Mouse (Mus musculus): Measurements from ENCODE around the gene Eif1. TPM values are rescaled to one million over a fixed set of nuclear protein-coding genes. Genes with fewer than 3 reads are reported as not detected.
"Not testable (repeated sequence)": the region's sequence is repeated elsewhere in the genome, so short reads cannot be mapped to it uniquely, and the experiment has no call there.

The Eif1 gene
- polyA plus RNA-seq, 1 experiment, result 131 TPM

GRCm38 (mm10) chr11:100360175-100360574 is 40.5 kb downstream of the Eif1 start:
- 66% methylated on average over 6 of the region's 6 CpGs for WGBS
- Histone ChIP-seq H3K4me3 (replicated peaks; ENCODE audit: extremely low read depth, low read depth, low read length) (no peak overlapping the region), H3K4me1 (ENCODE audit: control insufficient read depth, insufficient read depth, low read length) (no peaks in the 10 kb centered on the region)
- TF ChIP-seq CTCF (IDR thresholded peaks at IDR 0.05; ENCODE audit: insufficient read depth, low read length) (no peak), POLR2A (IDR thresholded peaks at IDR 0.05; ENCODE audit: borderline replicate concordance, extremely low read depth, low read depth, low read length) (no peak)
- no peak for DNase-seq

GRCm38 (mm10) chr11:100361059-100361458 is 41.4 kb downstream of the Eif1 start:
- not testable (repeated sequence) for H3K4me3 ChIP-seq (replicated peaks; ENCODE audit: extremely low read depth, low read depth, low read length); DNase-seq; H3K4me1 ChIP-seq (ENCODE audit: control insufficient read depth, insufficient read depth, low read length)
- WGBS, result 33% methylated on average over 1 of the region's 13 CpGs

- peak; percentile 81 for DNase-seq
Observed at GRCm38 (mm10) chr11:100362209-100362978, 42.7 kb downstream of the Eif1 start.

GRCm38 (mm10) chr11:100362979-100363562 is 43.4 kb downstream of the Eif1 start:
- WGBS, result 9% methylated on average over 12 of the region's 12 CpGs
- no peak overlapping the region for H3K4me3 ChIP-seq (replicated peaks; ENCODE audit: extremely low read depth, low read depth, low read length)
- TF ChIP-seq CTCF (IDR thresholded peaks at IDR 0.05; ENCODE audit: insufficient read depth, low read length) (peak; percentile 85), POLR2A (IDR thresholded peaks at IDR 0.05; ENCODE audit: borderline replicate concordance, extremely low read depth, low read depth, low read length) (no peak)
- H3K4me1 ChIP-seq (ENCODE audit: control insufficient read depth, insufficient read depth, low read length), result peaks cover 4% of the 10 kb centered on the region; the same call in 1 of the 2 replicates
- DNase-seq, result peak; percentile 79

More at GRCm38 (mm10) chr11:100362209-100362978, 42.7 kb downstream of the Eif1 start:
- 9% methylated on average over 8 of the region's 8 CpGs for WGBS
- Histone ChIP-seq H3K4me1 (ENCODE audit: control insufficient read depth, insufficient read depth, low read length) (peaks cover 4% of the 10 kb centered on the region; the same call in 1 of the 2 replicates), H3K4me3 (replicated peaks; ENCODE audit: extremely low read depth, low read depth, low read length) (no peak overlapping the region)
- TF ChIP-seq POLR2A (IDR thresholded peaks at IDR 0.05; ENCODE audit: borderline replicate concordance, extremely low read depth, low read depth, low read length), result no peak
- peak; percentile 94 for TF ChIP-seq CTCF (IDR thresholded peaks at IDR 0.05; ENCODE audit: insufficient read depth, low read length)

GRCm38 (mm10) chr11:100369145-100369544 is 49.5 kb downstream of the Eif1 start:
- H3K4me3 ChIP-seq (replicated peaks; ENCODE audit: extremely low read depth, low read depth, low read length), result no peak overlapping the region
- TF ChIP-seq CTCF (IDR thresholded peaks at IDR 0.05; ENCODE audit: insufficient read depth, low read length) (no peak), POLR2A (IDR thresholded peaks at IDR 0.05; ENCODE audit: borderline replicate concordance, extremely low read depth, low read depth, low read length) (peak; percentile 5; the same call in 1 of the 2 replicates)
- no peak for DNase-seq
- 51% methylated on average over 7 of the region's 7 CpGs for WGBS
- peaks cover 4% of the 10 kb centered on the region; the same call in 1 of the 2 replicates for H3K4me1 ChIP-seq (ENCODE audit: control insufficient read depth, insufficient read depth, low read length)

- Histone ChIP-seq H3K4me1 (ENCODE audit: control insufficient read depth, insufficient read depth, low read length) (peaks cover 4% of the 10 kb centered on the region; the same call in 1 of the 2 replicates), H3K4me3 (replicated peaks; ENCODE audit: extremely low read depth, low read depth, low read length) (no peak overlapping the region)
- 52% methylated on average over 8 of the region's 8 CpGs for WGBS
- TF ChIP-seq CTCF (IDR thresholded peaks at IDR 0.05; ENCODE audit: insufficient read depth, low read length) (no peak), POLR2A (IDR thresholded peaks at IDR 0.05; ENCODE audit: borderline replicate concordance, extremely low read depth, low read depth, low read length) (no peak)
- DNase-seq, result no peak
Observed at GRCm38 (mm10) chr11:100369822-100370221, 50.1 kb downstream of the Eif1 start.

Other genes with a start within 250 kb of the Eif1 start
- 26.6 TPM in 1 of 2 replicates, not detected in the other for gene Krt32, start 231.7 kb upstream of the Eif1 start, polyA plus RNA-seq (2012; rRNA removed)
- gene Krt35, start 223.6 kb upstream of the Eif1 start, polyA plus RNA-seq (2012; rRNA removed), result 0.22 TPM in 1 of 2 replicates, not detected in the other
- gene Krt36, start 214.3 kb upstream of the Eif1 start, polyA plus RNA-seq (2012; rRNA removed), result 0.25 and 0.50 TPM in 2 replicates
- 0.25 and 1,946 TPM in 2 replicates for gene Krt13, start 198.3 kb upstream of the Eif1 start, polyA plus RNA-seq (2012; rRNA removed)
- gene Krt15, start 184.0 kb upstream of the Eif1 start, polyA plus RNA-seq (2012; rRNA removed), result 2.1 and 62.5 TPM in 2 replicates
- gene Krt19, start 171.2 kb upstream of the Eif1 start, polyA plus RNA-seq (2012; rRNA removed), result 275 and 280 TPM in 2 replicates
- gene Krt9, start 126.6 kb upstream of the Eif1 start, polyA plus RNA-seq (2012; rRNA removed), result not detected in 2 replicates
- gene Krt14, start 112.3 kb upstream of the Eif1 start, polyA plus RNA-seq (2012; rRNA removed), result 0.51 and 51.5 TPM in 2 replicates
- gene Krt16, start 71.0 kb upstream of the Eif1 start, polyA plus RNA-seq (2012; rRNA removed), result 0.58 TPM in 1 of 2 replicates, not detected in the other
- 0.38 and 0.65 TPM in 2 replicates for gene Krt17, start 58.9 kb upstream of the Eif1 start, polyA plus RNA-seq (2012; rRNA removed)
- not detected in 2 replicates for gene Krt42, start 50.0 kb upstream of the Eif1 start, polyA plus RNA-seq (2012; rRNA removed)
- not detected in 2 replicates for gene Gast, start 14.5 kb downstream of the Eif1 start, polyA plus RNA-seq (2012; rRNA removed)
- gene Hap1, start 36.2 kb downstream of the Eif1 start, polyA plus RNA-seq (2012; rRNA removed), result 9.3 and 14.3 TPM in 2 replicates
- gene Jup, start 77.9 kb downstream of the Eif1 start, polyA plus RNA-seq (2012; rRNA removed), result 631 and 728 TPM in 2 replicates
- gene P3h4, start 95.0 kb downstream of the Eif1 start, polyA plus RNA-seq (2012; rRNA removed), result 40.6 and 53.9 TPM in 2 replicates
- gene Fkbp10, start 95.8 kb downstream of the Eif1 start, polyA plus RNA-seq (2012; rRNA removed), result 41.5 and 42.5 TPM in 2 replicates
- gene Nt5c3b, start 121.9 kb downstream of the Eif1 start, polyA plus RNA-seq (2012; rRNA removed), result 21.7 and 31.5 TPM in 2 replicates
- gene Klhl10, start 122.0 kb downstream of the Eif1 start, polyA plus RNA-seq (2012; rRNA removed), result 0.22 and 0.49 TPM in 2 replicates
- 5.1 and 6.2 TPM in 2 replicates for gene Klhl11, start 152.9 kb downstream of the Eif1 start, polyA plus RNA-seq (2012; rRNA removed)
- 166 and 217 TPM in 2 replicates for gene Acly, start 208.1 kb downstream of the Eif1 start, polyA plus RNA-seq (2012; rRNA removed)
- gene Ttc25, start 225.7 kb downstream of the Eif1 start, polyA plus RNA-seq (2012; rRNA removed), result 1.8 and 3.4 TPM in 2 replicates

Data from lung, adult 2 months (tissue).